Mouse (Mus musculus): ENCODE data around the gene Hs1bp3. TPM values are rescaled to one million over a fixed set of nuclear protein-coding genes. Genes with fewer than 3 reads are reported as not detected.

The Hs1bp3 gene
- total RNA-seq (2023): 10 to 100 TPM; 17.4 to 20.9 TPM

DNA sequence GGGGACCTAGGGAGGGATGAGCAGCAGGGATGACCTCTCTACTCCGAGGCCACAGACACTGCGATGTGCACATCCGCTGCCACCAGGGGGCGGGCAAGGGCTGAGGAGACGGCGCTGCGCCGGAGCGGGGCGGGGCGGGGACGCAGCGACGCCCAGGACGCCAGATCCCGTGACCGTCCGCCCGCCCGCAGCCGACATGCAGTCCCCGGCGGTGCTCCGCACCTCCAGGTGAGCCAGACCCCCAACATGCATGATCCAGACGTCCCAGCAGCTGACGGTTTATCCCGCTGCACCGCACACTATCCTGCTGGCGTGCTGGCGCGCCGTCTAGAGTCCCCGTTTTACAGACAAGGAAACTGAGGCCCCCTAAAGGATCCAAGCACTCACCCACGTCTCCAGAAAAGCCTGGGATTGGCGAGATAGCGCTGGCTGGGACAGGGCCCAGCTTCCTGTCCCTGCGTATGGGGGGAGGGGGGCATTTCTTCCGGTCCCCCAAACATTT is at the start of gene Hs1bp3:
Gene Hs1bp3, plus strand, starts transcription at position 163 of the 502 bp plus-strand sequence.

GRCm38 (mm10) chr12:8301841-8302431 is 11.3 kb upstream of the Hs1bp3 start, which contains the start of gene Gdf7:
Gene Gdf7 (minus strand): TSS chr12:8301954.

Other genes starting within 250 kb of the Hs1bp3 start
- 10 to 100 TPM; 39.4 to 43.4 TPM for gene Ldah, start 105.3 kb upstream of the Hs1bp3 start, total RNA-seq (2023)
- not detected for gene Gdf7, start 11.5 kb upstream of the Hs1bp3 start, total RNA-seq (2023)
- 100 to 1,000 TPM; 721 to 958 TPM for gene Rhob, start 186.6 kb downstream of the Hs1bp3 start, total RNA-seq (2023)